19 mouse cellular contexts compared by ENCODE assay signal in genomic region chr5:122646050-122646449, GRCm38 (mm10).
A peak's percentile ranks its signal among the peaks of the same experiment; 100 is the strongest.
DNase-seq lines count a peak whose midpoint lies in the region.
"Had no signal": no experiment of that assay in that cellular context is flagged by ENCODE, and none has a peak within 500 bp of the region (broad histone marks: within the 10 kb centered on the region; RNA-seq: fewer than 3 reads in every experiment).

No protein-coding gene starts in this region.

- DNase-seq in spleen, postnatal 36 days (ENCODE audit: low spot score in 2 of 2) = peak; percentile 18
- DNase-seq in spleen, postnatal 10 days (ENCODE audit: low spot score in 2 of 2) = no peak
- peak; percentile 75 for DNase-seq in CD4-positive, CD25-positive, alpha-beta regulatory T cell, adult 2 months (ENCODE audit: low read depth, low spot score)
- DNase-seq in T-cell, adult 2 months (ENCODE audit: low spot score) = peak; percentile 59
- DNase-seq in naive thymus-derived CD4-positive, alpha-beta T cell, adult 2 months (ENCODE audit: low read depth) = peak; percentile 60
- DNase-seq in frontal cortex, postnatal 10 days (ENCODE audit: low spot score in 2 of 2) = no peak
- no peak for DNase-seq in cerebellum, postnatal 4 days (ENCODE audit: low spot score in 2 of 2)
- DNase-seq: adrenal gland, adult 2 months; adrenal gland, postnatal 36 days; cerebellum, adult 2 months; cerebellum, postnatal 25 days; gastrocnemius, adult 2 months; heart, postnatal 14 days; kidney, adult 8-10 months; layer of hippocampus, adult 9-11 months; liver, embryonic 13.5 days; lung, adult 18-20 months; right cerebral cortex, adult 18-20 months; spleen, adult 18-20 months had no signal

Comparison
In these comparisons a context has a peak if more than half of its experiments do, and no peak if none do; other contexts are left out.
1. DNase-seq: peak in spleen, postnatal 36 days (2 of 2), CD4-positive, CD25-positive, alpha-beta regulatory T cell, adult 2 months (single experiment), T-cell, adult 2 months (single experiment) and naive thymus-derived CD4-positive, alpha-beta T cell, adult 2 months (single experiment); none in spleen, postnatal 10 days (0 of 2), frontal cortex, postnatal 10 days (0 of 2) and cerebellum, postnatal 4 days (0 of 2).